Mouse (Mus musculus): ENCODE results near the gene Tnik. TPM values are rescaled to one million over a fixed set of nuclear protein-coding genes. Genes with fewer than 3 reads are reported as not detected.
A peak's percentile ranks its signal among the peaks of the same experiment; 100 is the strongest.

Tnik gene
- polyA plus RNA-seq, 1 experiment from 2014 or later: 65.1 TPM

DNA sequence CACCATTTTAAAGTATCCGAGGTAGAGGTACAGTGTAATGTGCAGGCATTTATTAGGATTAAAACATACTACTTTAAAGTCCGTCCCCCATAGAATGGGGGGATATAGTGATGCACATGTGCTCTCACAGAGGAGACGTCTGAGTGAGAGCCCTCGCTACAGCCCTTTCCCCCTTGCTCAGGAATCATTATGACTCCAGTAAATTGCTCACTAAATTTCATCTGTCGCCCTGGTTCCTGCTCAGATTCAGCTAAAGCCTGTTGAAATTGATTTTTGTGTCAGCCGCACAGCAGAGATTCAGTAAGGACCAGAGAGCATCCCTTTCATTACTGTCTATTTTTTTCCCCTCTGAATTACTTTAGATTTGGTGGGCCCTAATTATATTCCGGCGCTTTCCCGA is 224.4 kb downstream of the Tnik start:
- WGBS: 58% methylated on average over 9 of the region's 9 CpGs
- Histone ChIP-seq H3K27ac (ENCODE audit: low read depth, low read length) (peak overlapping the region; percentile 13), H3K9ac (ENCODE audit: low read depth, low read length) (no peak overlapping the region)

DNA sequence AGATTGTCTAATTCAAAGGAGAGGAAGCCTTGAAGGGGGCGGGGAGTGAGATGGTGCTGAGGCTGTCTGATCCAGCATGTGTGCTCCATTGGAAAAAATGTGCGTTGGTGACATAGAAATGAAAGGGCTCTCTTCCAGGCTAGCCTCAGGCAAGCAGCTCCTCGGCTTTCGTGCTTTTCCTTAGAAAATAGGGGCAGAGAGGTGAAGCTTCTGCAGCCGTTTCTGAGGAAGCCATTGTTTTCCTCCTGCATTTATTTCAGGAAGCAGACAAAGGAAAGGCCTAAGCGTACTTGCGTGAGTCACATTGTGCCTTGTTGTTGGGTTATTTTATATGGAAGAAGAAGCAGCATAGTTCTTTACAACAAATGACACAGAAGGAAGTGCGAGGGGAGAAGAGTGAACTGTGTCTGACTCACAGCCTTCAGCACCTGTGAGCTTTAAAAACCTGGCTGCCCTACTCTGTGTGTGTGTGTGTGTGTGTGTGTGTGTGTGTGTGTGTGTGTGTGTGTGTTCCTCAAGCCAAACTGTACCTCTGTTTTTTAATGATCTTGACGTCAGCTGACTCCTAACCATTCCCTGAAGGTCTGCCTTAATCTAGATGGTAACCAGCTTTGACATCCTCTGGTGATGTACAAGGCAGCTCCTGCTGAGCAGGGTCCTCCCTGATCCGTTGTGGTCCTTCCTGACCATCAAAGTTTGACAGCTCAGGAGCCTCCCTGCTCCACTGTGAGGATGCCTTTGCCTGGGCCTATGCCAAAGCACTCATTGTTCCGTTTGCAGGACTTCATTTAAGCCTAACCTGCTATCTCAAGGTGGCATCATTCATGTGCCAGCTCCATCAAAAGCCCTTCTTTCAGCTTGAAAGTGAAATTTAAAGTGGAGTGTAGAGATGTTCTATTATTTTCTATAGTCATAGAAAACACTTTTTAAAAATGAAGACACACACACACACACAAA is 228.3 kb downstream of the Tnik start:
- WGBS: 19% methylated on average over 11 of the region's 11 CpGs
- no peaks in the 10 kb centered on the region for H3K36me3 ChIP-seq (ENCODE audit: control insufficient read depth, insufficient read depth, low read length)
- H3K27me3 ChIP-seq (replicated peaks; ENCODE audit: control insufficient read depth, insufficient read depth, low read length): no peaks in the 10 kb centered on the region
- no peak overlapping the region for H3K4me2 ChIP-seq (ENCODE audit: low read length)
- H3K9me3 ChIP-seq (ENCODE audit: control insufficient read depth, low read length): peaks cover 2% of the 10 kb centered on the region
- peak overlapping the region; percentile 48 for H3K27ac ChIP-seq (ENCODE audit: low read depth, low read length)
- no peak overlapping the region for H3K4me3 ChIP-seq (ENCODE audit: low read length)
- no peak for ATAC-seq
- H3K4me1 ChIP-seq (ENCODE audit: control insufficient read depth, insufficient read depth, low read depth, low read length): peaks cover 12% of the 10 kb centered on the region
- 0 out of 2 replicates have a peak overlapping the region, but pooled peaks have one; percentile 2 for H3K9ac ChIP-seq (ENCODE audit: low read depth, low read length)

More for the DNA sequence above, 224.4 kb downstream of the Tnik start:
- peak; percentile 55 for ATAC-seq
- peaks cover 12% of the 10 kb centered on the region for H3K4me1 ChIP-seq (ENCODE audit: control insufficient read depth, insufficient read depth, low read depth, low read length)
- no peaks in the 10 kb centered on the region for H3K27me3 ChIP-seq (replicated peaks; ENCODE audit: control insufficient read depth, insufficient read depth, low read length)
- H3K36me3 ChIP-seq (ENCODE audit: control insufficient read depth, insufficient read depth, low read length): no peaks in the 10 kb centered on the region
- no peak overlapping the region for H3K4me2 ChIP-seq (ENCODE audit: low read length)
- peaks cover 5% of the 10 kb centered on the region for H3K9me3 ChIP-seq (ENCODE audit: control insufficient read depth, low read length)
- no peak overlapping the region for H3K4me3 ChIP-seq (ENCODE audit: low read length)

- Histone ChIP-seq H3K27me3 (replicated peaks; ENCODE audit: control insufficient read depth, insufficient read depth, low read length) (no peaks in the 10 kb centered on the region), H3K9me3 (ENCODE audit: control insufficient read depth, low read length) (no peaks in the 10 kb centered on the region), H3K9ac (ENCODE audit: low read depth, low read length) (no peak overlapping the region), H3K27ac (ENCODE audit: low read depth, low read length) (peak overlapping the region; percentile 48; the same call in 1 of the 2 replicates), H3K36me3 (ENCODE audit: control insufficient read depth, insufficient read depth, low read length) (no peaks in the 10 kb centered on the region), H3K4me2 (ENCODE audit: low read length) (no peak overlapping the region), H3K4me1 (ENCODE audit: control insufficient read depth, insufficient read depth, low read depth, low read length) (no peaks in the 10 kb centered on the region), H3K4me3 (ENCODE audit: low read length) (no peak overlapping the region)
- WGBS: 50% methylated on average over 3 of the region's 3 CpGs
- no peak; the same call in 1 of the 2 replicates for ATAC-seq
Measured at GRCm38 (mm10) chr3:28496806-28497502, 233.9 kb downstream of the Tnik start.

DNA sequence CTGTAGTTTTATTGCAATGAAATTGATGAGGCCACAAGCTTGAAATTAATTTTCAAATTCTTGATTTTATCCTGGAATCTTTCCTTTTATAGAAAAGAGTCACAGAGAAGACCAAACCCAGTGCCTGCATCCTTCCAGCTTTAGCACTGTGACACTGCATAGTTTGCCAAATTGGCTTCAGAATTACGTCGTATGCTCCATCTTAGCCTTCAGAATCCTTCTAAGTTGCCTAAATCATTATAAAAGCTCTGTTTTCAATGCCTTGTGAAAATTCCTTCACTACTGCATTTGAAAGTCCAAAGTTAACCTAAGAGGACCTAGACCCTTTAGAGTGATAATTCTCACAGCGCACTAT is 234.5 kb downstream of the Tnik start:
- WGBS: 85% methylated on average over 3 of the region's 3 CpGs
- Histone ChIP-seq H3K9ac (ENCODE audit: low read depth, low read length) (no peak overlapping the region), H3K4me3 (ENCODE audit: low read length) (no peak overlapping the region), H3K27ac (ENCODE audit: low read depth, low read length) (no peak overlapping the region), H3K9me3 (ENCODE audit: control insufficient read depth, low read length) (no peaks in the 10 kb centered on the region), H3K36me3 (ENCODE audit: control insufficient read depth, insufficient read depth, low read length) (no peaks in the 10 kb centered on the region), H3K27me3 (replicated peaks; ENCODE audit: control insufficient read depth, insufficient read depth, low read length) (no peaks in the 10 kb centered on the region), H3K4me2 (ENCODE audit: low read length) (no peak overlapping the region), H3K4me1 (ENCODE audit: control insufficient read depth, insufficient read depth, low read depth, low read length) (no peaks in the 10 kb centered on the region)
- no peak for ATAC-seq

GRCm38 (mm10) chr3:28502697-28503096 is 239.7 kb downstream of the Tnik start:
- no peak overlapping the region for H3K4me2 ChIP-seq (ENCODE audit: low read length)
- H3K4me1 ChIP-seq (ENCODE audit: control insufficient read depth, insufficient read depth, low read depth, low read length): no peaks in the 10 kb centered on the region
- no peaks in the 10 kb centered on the region for H3K9me3 ChIP-seq (ENCODE audit: control insufficient read depth, low read length)
- no peak for ATAC-seq
- no peak overlapping the region for H3K9ac ChIP-seq (ENCODE audit: low read depth, low read length)
- H3K27me3 ChIP-seq (replicated peaks; ENCODE audit: control insufficient read depth, insufficient read depth, low read length): no peaks in the 10 kb centered on the region
- H3K27ac ChIP-seq (ENCODE audit: low read depth, low read length): no peak overlapping the region
- H3K36me3 ChIP-seq (ENCODE audit: control insufficient read depth, insufficient read depth, low read length): no peaks in the 10 kb centered on the region
- 89% methylated on average over 3 of the region's 3 CpGs for WGBS
- H3K4me3 ChIP-seq (ENCODE audit: low read length): no peak overlapping the region

DNA sequence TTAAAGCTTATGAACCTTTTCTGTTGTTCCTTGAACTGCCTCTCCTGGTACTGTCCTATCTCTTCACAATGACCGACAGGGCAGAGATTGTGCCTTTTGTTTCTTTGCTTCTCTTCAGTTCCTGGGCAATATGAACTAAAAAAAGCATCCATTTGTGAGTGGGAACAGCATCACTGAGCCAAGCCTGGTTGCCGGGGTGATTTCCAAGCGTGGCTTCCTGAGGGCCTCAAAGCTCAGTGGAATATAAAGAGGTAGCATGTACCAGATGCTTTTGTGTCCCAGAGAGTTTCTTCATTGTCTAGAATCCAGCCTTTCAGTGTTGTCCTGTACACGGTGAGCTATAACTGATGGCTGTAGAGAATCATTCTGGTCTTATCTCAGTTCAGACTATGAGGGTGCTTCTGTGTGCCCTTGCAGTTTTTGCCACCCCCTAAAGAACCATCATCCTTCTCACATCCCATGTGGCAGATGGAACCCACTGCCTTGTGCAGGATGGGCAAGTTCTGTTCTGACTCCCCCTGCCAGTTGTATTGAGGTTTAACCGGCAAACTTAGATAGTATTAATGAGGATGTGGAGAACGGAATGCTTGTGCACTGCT is 246.4 kb downstream of the Tnik start:
- Histone ChIP-seq H3K27ac (ENCODE audit: low read depth, low read length) (no peak overlapping the region), H3K36me3 (ENCODE audit: control insufficient read depth, insufficient read depth, low read length) (no peaks in the 10 kb centered on the region), H3K9ac (ENCODE audit: low read depth, low read length) (no peak overlapping the region), H3K4me3 (ENCODE audit: low read length) (no peak overlapping the region), H3K9me3 (ENCODE audit: control insufficient read depth, low read length) (no peaks in the 10 kb centered on the region), H3K27me3 (replicated peaks; ENCODE audit: control insufficient read depth, insufficient read depth, low read length) (no peaks in the 10 kb centered on the region), H3K4me1 (ENCODE audit: control insufficient read depth, insufficient read depth, low read depth, low read length) (no peaks in the 10 kb centered on the region), H3K4me2 (ENCODE audit: low read length) (no peak overlapping the region)
- WGBS: 33% methylated on average over 6 of the region's 6 CpGs
- ATAC-seq: peak; percentile 12; the same call in 1 of the 2 replicates

- H3K4me1 ChIP-seq (ENCODE audit: control insufficient read depth, insufficient read depth, low read depth, low read length): peaks cover 5% of the 10 kb centered on the region
- H3K4me2 ChIP-seq (ENCODE audit: low read length): no peak overlapping the region
- no peaks in the 10 kb centered on the region for H3K27me3 ChIP-seq (replicated peaks; ENCODE audit: control insufficient read depth, insufficient read depth, low read length)
- H3K9me3 ChIP-seq (ENCODE audit: control insufficient read depth, low read length): no peaks in the 10 kb centered on the region
- no peaks in the 10 kb centered on the region for H3K36me3 ChIP-seq (ENCODE audit: control insufficient read depth, insufficient read depth, low read length)
- WGBS: 49% methylated on average over 6 of the region's 6 CpGs
- peak overlapping the region; percentile 17; the same call in 1 of the 2 replicates for H3K9ac ChIP-seq (ENCODE audit: low read depth, low read length)
- ATAC-seq: peak; percentile 66
- H3K27ac ChIP-seq (ENCODE audit: low read depth, low read length): peak overlapping the region; percentile 44
- no peak overlapping the region for H3K4me3 ChIP-seq (ENCODE audit: low read length)
Measured at GRCm38 (mm10) chr3:28523004-28523482, 260.0 kb downstream of the Tnik start.

DNA sequence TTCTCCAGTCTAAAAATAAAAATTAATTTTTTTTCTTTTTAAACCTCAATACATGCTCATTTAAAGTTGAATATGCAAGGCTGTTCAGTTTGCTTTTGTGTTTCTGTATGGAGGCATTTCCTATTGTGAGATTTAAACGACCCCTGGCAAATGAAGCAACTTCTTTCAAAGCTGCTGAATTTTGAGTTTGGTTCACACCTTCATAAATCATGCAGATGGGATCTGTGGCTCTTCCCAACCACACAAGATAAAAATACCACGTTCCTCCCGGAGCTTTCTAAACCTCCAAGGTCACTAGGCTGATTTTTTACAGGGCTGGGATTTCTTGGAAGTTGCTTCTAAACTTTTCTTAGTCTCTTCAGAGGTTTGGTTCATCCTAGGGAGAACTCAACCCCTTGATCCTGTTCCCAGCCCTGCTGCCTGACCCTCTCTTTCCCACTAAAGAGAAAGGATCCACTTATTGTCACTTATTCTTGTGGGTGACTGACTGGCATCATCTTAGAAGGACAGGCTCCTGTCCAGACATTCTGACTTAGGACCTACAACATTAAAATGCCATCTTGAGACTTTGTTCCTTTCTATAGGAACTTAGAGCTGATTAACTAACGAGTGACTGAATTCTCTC is 260.6 kb downstream of the Tnik start:
- Histone ChIP-seq H3K4me3 (ENCODE audit: low read length) (no peak overlapping the region), H3K9ac (ENCODE audit: low read depth, low read length) (no peak overlapping the region), H3K27me3 (replicated peaks; ENCODE audit: control insufficient read depth, insufficient read depth, low read length) (no peaks in the 10 kb centered on the region), H3K9me3 (ENCODE audit: control insufficient read depth, low read length) (no peaks in the 10 kb centered on the region), H3K4me1 (ENCODE audit: control insufficient read depth, insufficient read depth, low read depth, low read length) (peaks cover 5% of the 10 kb centered on the region), H3K27ac (ENCODE audit: low read depth, low read length) (peak overlapping the region; percentile 13; the same call in 1 of the 2 replicates), H3K36me3 (ENCODE audit: control insufficient read depth, insufficient read depth, low read length) (no peaks in the 10 kb centered on the region), H3K4me2 (ENCODE audit: low read length) (no peak overlapping the region)
- 37% methylated on average over 4 of the region's 4 CpGs for WGBS
- no peak for ATAC-seq
